In genomic region chr12:110779296-110779695, GRCm38 (mm10) we compare ENCODE assay signal across 11 mouse cellular contexts.
"Had no signal": no experiment of that assay in that cellular context is flagged by ENCODE, and none has a peak within 500 bp of the region (broad histone marks: within the 10 kb centered on the region; RNA-seq: fewer than 3 reads in every experiment).

No protein-coding gene starts in this region.

- H3K4me1 ChIP-seq: limb, embryonic 15.5 days had no signal

- H3K27ac ChIP-seq: intestine, embryonic 15.5 days; limb, embryonic 15.5 days; liver, embryonic 12.5 days; midbrain, embryonic 12.5 days had no signal

- H3K4me2 ChIP-seq: intestine, embryonic 15.5 days; limb, embryonic 15.5 days; liver, embryonic 12.5 days; lung, embryonic 14.5 days; midbrain, embryonic 12.5 days had no signal

- DNase-seq: kidney, adult 18-20 months; kidney, postnatal 10 days; kidney, postnatal 4 days; lung, embryonic 14.5 days; right cerebral cortex, postnatal 25 days had no signal

- ATAC-seq: intestine, embryonic 15.5 days; liver, embryonic 12.5 days; midbrain, embryonic 16.5 days had no signal

- H3K9me3 ChIP-seq: intestine, embryonic 15.5 days; limb, embryonic 15.5 days; liver, embryonic 12.5 days; midbrain, embryonic 12.5 days had no signal

- H3K27me3 ChIP-seq: intestine, embryonic 15.5 days; limb, embryonic 15.5 days; liver, embryonic 12.5 days; midbrain, embryonic 12.5 days had no signal

- H3K4me3 ChIP-seq: intestine, embryonic 15.5 days; left cerebral cortex, adult 2 months; limb, embryonic 15.5 days; liver, embryonic 12.5 days; midbrain, embryonic 12.5 days had no signal

- H3K9ac ChIP-seq: intestine, embryonic 15.5 days; limb, embryonic 15.5 days; liver, embryonic 12.5 days; lung, embryonic 14.5 days; midbrain, embryonic 12.5 days had no signal
